Mouse (Mus musculus): Measurements from ENCODE around the gene Tor1aip1.

GRCm38 (mm10) chr1:156066133-156066532, 29.9 kb upstream of the Tor1aip1 start:
- no peak for TF ChIP-seq CTCF (IDR thresholded peaks at IDR 0.05; ENCODE audit: low read depth)
- no peak for TF ChIP-seq EP300 (IDR thresholded peaks at IDR 0.05; ENCODE audit: low read depth)
